Mouse (Mus musculus) cerebellum, adult 9-11 months (tissue): ENCODE measurements around the gene Cars.

ENCODE experiments used
- DNase-seq: peaks from one replicate; pipeline ENCODE4 v3.0.0; 2022

Gene Cars

DNA sequence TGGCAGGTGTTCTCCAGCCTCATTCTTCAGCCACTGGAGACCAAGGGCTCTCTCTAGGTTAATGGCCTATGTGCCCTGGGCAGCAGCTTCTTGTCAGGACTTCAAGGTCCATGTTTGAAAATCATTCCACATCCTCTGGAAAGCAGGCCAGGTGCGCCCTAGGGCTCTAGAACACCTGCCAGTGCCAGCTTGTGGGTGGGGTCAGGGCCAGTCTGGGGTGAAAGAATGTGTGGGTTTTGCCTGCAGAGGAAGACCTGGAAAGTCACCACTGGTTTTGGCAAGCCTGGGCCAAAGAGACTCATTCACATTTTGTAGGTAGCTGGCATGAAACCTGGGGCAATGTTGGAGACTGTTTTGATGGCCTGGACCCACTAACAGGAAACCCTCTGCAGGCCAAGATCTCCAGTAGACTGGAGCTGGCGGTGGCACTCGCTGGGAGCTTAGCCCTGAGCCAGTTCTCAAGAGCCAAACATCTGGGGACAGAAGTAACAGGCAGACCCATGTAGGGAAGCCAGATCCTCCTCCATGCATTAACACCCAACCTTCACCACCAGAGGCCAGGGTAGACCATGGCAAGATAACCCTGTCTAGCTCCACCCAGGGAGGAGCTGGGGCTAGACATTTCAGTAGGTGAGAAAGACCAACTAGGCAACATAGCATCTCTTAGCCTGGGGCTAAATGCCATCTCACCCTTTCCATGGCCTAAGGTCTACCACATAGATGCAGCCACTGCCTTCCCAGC, 89.1 kb downstream of the Cars start:
- DNase-seq = no peak

DNA sequence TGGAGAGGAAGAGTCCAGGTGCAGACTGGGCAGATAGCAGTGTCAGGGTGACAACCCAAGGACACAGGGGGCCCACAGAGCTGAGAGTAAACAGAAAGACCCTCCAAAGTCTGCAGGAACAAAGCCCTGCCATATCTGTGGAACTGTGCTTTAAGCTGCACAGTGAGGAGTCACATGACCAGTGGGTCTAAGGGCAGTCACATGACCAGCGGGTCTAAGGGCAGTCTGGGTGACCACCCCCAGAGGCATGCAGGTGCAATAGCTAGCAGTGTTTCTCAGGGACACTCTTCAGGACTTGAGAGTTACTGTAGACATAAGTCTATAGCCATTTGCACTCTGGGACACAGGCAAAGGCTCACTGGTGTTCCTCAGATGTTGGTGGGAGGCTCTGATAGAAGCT, 90.3 kb downstream of the Cars start:
- DNase-seq = no peak
